Mouse (Mus musculus): ENCODE data around the gene Commd1.
A peak's percentile ranks its signal among the peaks of the same experiment; 100 is the strongest.

Gene Commd1

DNA sequence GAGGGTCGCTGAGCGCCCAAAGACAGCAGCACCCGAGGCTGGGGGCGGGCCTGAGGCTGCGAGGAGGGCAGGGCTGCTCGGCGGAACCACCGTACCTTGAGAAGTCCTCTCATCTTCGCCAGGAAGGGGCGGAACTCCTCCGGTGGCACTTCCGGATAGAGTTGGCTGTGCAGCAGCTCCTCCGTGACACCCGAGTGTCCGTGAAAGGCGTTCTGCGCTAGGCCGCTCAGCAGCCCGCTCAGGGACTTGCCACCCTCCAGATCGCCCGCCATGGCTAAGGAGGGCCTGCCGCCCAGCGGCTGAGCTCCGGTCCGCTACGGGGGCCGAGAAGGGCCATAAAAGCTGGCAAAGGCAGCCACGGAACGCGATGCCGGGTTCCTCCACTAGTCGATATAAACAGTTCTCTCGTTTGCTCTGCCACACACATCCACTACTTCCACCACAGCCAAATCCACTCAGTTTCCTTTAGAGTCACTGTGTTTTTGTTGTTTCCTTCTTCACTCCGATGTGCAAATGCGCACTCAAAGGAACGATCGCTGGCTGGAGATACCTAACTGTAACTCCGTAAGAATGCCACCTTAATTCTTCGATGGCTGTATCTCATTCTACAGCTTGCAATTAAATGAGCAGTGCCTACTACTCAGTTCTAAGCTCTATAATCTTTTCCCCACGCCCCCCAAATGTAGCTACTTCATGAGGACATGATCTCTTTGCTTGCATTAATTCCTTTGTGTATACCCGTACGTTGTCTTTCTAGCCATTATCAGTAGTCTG, at the start of gene Commd1, which contains the start of gene Gm28048:
Gene Commd1, minus strand, starts transcription at position 399 of the 774 bp plus-strand sequence.
Gene Gm28048, minus strand, starts transcription at position 107 of the 774 bp plus-strand sequence.
- DNase-seq, result peak; percentile 94

GRCm38 (mm10) chr11:23029399-23029798, 47.2 kb upstream of the Commd1 start:
- DNase-seq, result no peak

- no peak for DNase-seq
Observed at GRCm38 (mm10) chr11:23028957-23029356, 46.8 kb upstream of the Commd1 start.

DNA sequence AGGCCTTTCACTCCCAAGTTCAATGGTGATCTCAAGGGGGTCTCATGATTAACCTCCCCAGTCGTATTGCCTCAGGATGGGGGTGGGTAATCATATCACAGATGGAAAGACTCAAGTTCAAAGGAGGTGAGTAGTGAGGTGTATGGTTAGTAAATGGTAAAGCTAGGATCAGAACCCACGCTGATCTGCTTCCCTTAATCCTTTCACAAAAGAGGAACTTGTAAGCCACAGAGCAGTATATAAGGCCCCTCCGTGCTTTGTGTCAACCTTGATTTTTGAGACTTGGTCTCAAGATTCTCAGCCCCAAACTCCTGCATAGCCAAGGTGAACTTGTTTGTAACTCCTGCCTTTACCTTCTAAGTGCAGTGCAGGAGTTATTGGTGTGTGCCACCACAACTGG, 42.0 kb upstream of the Commd1 start:
- no peak for DNase-seq

- DNase-seq, result no peak
Observed at GRCm38 (mm10) chr11:23023155-23023554, 41.0 kb upstream of the Commd1 start.

- DNase-seq, result no peak
Observed at GRCm38 (mm10) chr11:23020841-23021240, 38.7 kb upstream of the Commd1 start.

GRCm38 (mm10) chr11:23020116-23020770, 38.1 kb upstream of the Commd1 start:
- DNase-seq, result no peak

GRCm38 (mm10) chr11:23017943-23018342, 35.8 kb upstream of the Commd1 start:
- no peak for DNase-seq

- no peak for DNase-seq
Observed at GRCm38 (mm10) chr11:23014996-23015395, 32.8 kb upstream of the Commd1 start.

GRCm38 (mm10) chr11:23013580-23014294, 31.6 kb upstream of the Commd1 start:
- no peak for DNase-seq

GRCm38 (mm10) chr11:23013096-23013495, 30.9 kb upstream of the Commd1 start:
- no peak for DNase-seq

DNA sequence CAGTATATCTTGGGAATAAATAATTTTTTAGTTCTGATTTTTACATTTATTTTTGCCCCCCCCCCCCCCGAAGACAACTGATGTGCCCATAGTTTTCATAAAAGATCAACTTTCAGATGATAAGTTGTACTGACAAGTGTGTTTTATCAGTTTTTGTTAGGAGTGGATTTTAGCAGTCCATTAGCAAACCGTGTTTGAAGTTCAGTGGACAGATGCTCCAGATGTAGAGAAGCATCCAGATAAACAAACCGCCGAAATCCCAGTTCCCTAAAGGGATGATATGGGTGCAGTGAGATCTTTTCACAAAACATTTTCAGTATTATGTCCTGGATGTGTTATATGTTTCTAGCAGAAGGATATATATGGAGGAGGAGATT, 26.6 kb upstream of the Commd1 start:
- DNase-seq, result no peak

GRCm38 (mm10) chr11:23008181-23008823, 26.1 kb upstream of the Commd1 start:
- DNase-seq, result peak; percentile 86

DNA sequence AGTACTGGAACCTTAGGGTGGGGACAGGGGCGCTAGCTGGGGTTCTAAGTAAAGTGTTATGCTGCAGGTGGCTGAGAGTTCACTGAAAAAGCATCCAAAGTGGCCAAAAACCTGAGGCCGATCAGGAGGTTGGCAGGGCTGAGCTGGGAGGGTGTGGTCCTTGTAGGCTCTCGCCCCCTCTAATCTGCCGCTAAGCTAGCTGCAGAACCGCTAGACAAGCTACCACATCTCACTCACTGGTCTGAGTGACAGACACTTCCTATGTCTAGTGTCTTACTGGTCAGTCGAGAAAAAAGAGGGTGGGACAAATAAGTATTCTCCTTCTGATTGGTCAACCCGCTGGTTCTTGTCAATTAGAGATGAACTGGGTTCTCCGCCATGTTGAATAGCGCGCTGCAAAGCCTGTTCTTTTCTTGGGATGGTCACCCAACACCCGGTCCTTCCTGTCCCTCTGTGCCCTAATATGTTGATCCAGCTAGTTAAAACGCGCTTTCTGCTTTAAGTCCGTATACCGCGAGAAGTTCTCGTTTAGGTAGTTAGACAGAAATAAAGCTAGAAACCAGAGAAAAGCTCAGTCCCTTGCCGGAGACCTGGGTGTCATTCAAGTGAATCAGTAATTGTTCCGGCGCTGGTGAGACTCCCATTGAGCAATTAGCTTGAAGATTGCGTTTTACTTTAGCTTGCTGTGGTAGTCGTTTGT, 25.4 kb upstream of the Commd1 start, which contains the start of gene Fam161a:
Gene Fam161a, plus strand, starts transcription at position 51 of the 700 bp plus-strand sequence.
- peak; percentile 86 for DNase-seq

- no peak for DNase-seq
Observed at GRCm38 (mm10) chr11:23007166-23007480, 24.9 kb upstream of the Commd1 start.

DNA sequence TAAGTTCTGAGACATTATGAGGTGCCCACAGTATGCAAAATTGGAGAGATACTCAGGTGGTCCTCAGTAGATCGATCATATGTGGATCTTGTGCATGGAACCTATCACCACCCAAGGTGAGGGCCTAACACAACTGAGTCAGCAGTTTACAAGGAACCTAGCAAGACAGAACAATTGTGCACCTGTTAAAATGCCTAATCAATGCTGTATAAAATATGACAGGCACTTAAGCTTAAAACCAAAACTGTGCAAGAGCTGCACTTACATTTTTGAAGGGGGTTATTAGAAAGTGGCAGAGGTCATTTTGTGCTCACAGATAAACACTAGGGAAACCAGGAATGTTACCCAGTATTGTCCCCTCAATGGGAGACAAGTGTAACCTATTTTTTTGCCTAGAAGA, 23.1 kb upstream of the Commd1 start:
- no peak for DNase-seq

DNA sequence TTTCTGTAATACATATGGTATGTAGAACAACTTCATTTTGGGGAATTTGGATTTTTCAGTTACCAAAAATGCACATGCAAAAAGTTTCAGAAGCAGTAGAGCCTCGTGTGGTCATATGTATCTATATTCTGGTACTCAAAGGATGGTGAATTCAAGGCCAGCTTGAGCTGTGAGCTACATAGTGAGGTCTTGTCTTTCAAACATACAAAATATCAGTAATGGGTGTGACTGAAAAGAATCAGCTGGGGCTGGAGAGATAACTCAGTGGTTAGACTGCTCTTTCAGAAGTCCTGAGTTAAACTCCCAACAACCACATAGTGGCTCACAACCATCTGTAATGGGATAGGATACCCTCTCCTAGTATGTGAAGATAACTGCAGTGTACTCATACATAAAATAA, 16.1 kb upstream of the Commd1 start:
- no peak for DNase-seq

GRCm38 (mm10) chr11:22995461-22995860, 13.3 kb upstream of the Commd1 start:
- DNase-seq, result no peak

DNA sequence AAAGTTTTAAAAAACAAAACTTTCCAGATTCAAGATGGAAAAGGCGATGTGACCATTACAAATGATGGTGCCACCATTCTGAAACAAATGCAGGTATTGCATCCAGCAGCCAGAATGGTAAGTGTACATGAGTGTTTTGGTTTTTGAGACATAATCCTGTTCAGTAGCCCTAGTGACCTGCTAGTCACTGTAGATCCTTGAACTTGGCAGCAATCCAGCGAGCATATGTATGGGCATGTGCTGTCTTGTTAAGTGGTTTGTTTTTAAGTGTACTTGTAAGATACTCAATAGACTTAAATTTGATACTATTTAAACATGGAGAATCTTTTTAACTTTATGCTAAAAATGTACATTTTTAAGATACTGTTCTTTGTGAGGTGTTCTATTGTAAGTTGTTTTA, 12.1 kb upstream of the Commd1 start:
- DNase-seq, result no peak

DNA sequence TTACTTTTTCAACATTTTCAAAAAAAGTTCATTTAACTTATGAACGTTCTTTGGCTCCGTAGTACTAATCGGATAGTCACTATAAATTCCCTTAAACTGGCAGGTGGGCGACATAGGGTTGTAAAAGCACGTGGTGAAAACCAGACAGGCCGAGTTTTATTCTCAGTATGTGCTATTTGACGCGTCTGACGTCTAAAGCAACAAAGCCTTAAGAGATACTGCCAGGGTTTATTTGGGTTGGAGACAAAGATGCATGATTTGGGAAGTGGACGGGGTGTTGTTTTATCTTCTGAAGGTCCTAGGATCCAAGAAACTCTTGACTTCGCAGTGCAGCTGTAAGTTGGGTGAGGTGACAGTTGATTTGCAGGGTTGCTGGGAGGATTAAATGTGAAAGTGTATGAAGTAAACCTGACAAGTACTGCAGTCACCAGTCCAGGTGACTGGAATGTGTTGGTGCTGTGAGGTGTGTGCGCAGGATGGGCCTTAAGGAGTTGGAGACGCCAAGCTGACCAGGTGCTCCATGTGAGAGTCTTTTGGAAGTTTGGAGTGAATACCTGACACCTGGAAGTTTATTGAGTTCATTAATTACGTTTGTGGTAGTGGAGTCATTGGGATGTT, 9.1 kb upstream of the Commd1 start:
- no peak for DNase-seq

DNA sequence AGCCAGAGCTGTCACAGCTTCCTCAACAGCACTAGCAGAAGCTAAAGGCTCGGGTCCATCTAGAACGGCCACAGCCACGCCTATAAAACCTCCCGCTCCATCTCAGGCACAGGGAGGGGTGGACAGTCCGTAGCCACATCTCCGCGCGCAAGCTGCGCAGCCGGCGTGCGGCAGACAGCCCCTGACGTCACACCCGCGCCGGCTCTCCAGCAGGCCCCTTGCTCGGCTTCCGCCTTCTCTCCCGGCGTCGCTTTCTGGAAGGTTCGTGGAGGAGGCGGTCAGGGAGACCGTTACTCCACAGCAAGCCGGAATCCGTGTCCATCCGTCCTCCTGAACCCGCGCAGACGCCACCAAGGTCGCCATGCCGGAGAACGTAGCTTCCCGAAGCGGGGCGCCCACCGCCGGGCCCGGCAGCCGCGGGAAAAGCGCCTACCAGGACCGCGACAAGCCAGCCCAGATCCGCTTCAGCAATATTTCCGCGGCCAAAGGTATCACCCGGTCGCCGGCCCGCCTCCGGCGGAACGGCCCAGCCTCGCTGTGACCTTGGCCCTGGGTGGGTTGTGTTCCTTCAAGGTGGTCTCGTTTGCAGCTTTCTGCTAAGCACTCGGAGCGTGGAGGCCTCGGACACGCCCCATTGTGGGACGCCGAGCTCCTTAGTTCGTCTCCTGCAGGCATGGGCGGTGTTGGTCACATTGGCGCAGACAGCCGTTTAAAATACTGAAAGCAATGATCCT, 8.4 kb upstream of the Commd1 start, which contains the start of gene Cct4:
Gene Cct4, plus strand, starts transcription at position 127 of the 734 bp plus-strand sequence.
- DNase-seq, result peak; percentile 93
